Mouse (Mus musculus) adrenal gland, postnatal 4 days (tissue): ENCODE measurements around the gene Kmt5c. TPM values are rescaled to one million over a fixed set of nuclear protein-coding genes. Genes with fewer than 3 reads are reported as not detected.
A peak's percentile ranks its signal among the peaks of the same experiment; 100 is the strongest.

ENCODE experiments used
- DNase-seq, 2 experiments: peaks; one replicate each; pipeline ENCODE4 v3.0.0; 2021 to 2022; ENCODE audit warnings: low spot score in 2 of 2, mixed read lengths in 2 of 2
- total RNA-seq, 2 experiments: library from RNA; stranded (reverse); gene quantifications; 2 replicates each; pipeline ENCODE4 v1.2.3; 2021

Kmt5c gene
- total RNA-seq, 2 experiments from 2014 or later, result 89.8 to 94.8 TPM

- no peak for DNase-seq
Observed at GRCm38 (mm10) chr7:4744886-4745285, 5.0 kb downstream of the Kmt5c start.

- no peak for DNase-seq
Observed at GRCm38 (mm10) chr7:4746326-4746980, 6.5 kb downstream of the Kmt5c start.

GRCm38 (mm10) chr7:4747156-4747899, 7.4 kb downstream of the Kmt5c start:
- DNase-seq, result no peak

- no peak for DNase-seq
Observed at GRCm38 (mm10) chr7:4748321-4748720, 8.4 kb downstream of the Kmt5c start.

GRCm38 (mm10) chr7:4749169-4749568, 9.3 kb downstream of the Kmt5c start:
- no peak for DNase-seq

- peak in 1 of 2 experiments; percentile 44 for DNase-seq
Observed at GRCm38 (mm10) chr7:4751971-4752820, 12.3 kb downstream of the Kmt5c start.

GRCm38 (mm10) chr7:4752821-4753570, 13.1 kb downstream of the Kmt5c start, which contains the start of gene Cox6b2:
Cox6b2 (minus strand) TSS chr7:4753094.
- peak in 1 of 2 experiments; percentile 77 for DNase-seq

- no peak for DNase-seq
Observed at GRCm38 (mm10) chr7:4759670-4760069, 19.8 kb downstream of the Kmt5c start.

- no peak for DNase-seq
Observed at GRCm38 (mm10) chr7:4764946-4765710, 25.2 kb downstream of the Kmt5c start.

GRCm38 (mm10) chr7:4771202-4771601, 31.3 kb downstream of the Kmt5c start, which contains the start of gene Fam71e2:
Fam71e2 (minus strand) TSS chr7:4771302.
- DNase-seq, result no peak

GRCm38 (mm10) chr7:4776131-4776530, 36.2 kb downstream of the Kmt5c start:
- DNase-seq, result no peak

- DNase-seq, result no peak
Observed at GRCm38 (mm10) chr7:4776861-4777830, 37.2 kb downstream of the Kmt5c start.

GRCm38 (mm10) chr7:4777851-4778637, 38.1 kb downstream of the Kmt5c start:
- DNase-seq, result no peak

- DNase-seq, result no peak
Observed at GRCm38 (mm10) chr7:4779921-4780320, 40.0 kb downstream of the Kmt5c start.

- no peak for DNase-seq
Observed at GRCm38 (mm10) chr7:4782130-4782529, 42.2 kb downstream of the Kmt5c start.

- no peak for DNase-seq
Observed at GRCm38 (mm10) chr7:4782759-4783158, 42.8 kb downstream of the Kmt5c start, which contains the start of the genes Il11 and Tmem190. Il11 (minus strand) TSS chr7:4782859. Tmem190 (plus strand) TSS chr7:4782937.

GRCm38 (mm10) chr7:4783667-4784268, 43.9 kb downstream of the Kmt5c start:
- DNase-seq, result no peak
